Mouse (Mus musculus): ENCODE measurements around the gene A630095N17Rik.

DNA sequence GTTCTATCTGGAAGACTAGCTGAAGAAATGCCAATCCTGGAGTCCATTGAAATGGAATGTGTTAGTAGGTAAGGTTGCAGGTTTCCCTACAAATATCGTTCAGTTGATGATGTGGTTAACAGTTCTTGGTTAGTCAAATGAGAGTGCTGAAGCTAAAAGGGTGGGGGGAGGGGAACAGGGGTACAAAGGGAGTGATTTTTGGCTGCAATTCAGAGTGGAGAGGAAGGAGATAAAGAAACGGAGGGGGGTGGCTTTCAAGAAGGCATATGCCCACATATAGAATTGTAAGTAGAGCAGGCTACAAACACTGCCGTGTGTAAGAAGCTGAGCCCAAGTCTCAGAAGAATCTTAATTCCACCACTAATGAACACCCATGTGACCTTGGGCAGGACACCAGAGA lies 6.4 kb downstream of the A630095N17Rik start:
- TF ChIP-seq POLR2A (IDR thresholded peaks at IDR 0.05; ENCODE audit: control insufficient read depth, extremely low read depth, insufficient read depth, low read length, poor library complexity) = no peak
- no peak for TF ChIP-seq CTCF (IDR thresholded peaks at IDR 0.05; ENCODE audit: borderline replicate concordance, control insufficient read depth, extremely low read depth, insufficient read depth, low read length, poor library complexity)
